Mouse (Mus musculus) brown adipose tissue, adult 24 weeks (tissue): Measurements from ENCODE around the gene Kdelr2. TPM values are rescaled to one million over a fixed set of nuclear protein-coding genes. Genes with fewer than 3 reads are reported as not detected.

ENCODE experiments used
- H3K27ac ChIP-seq: fragments of 200-500 bp; replicated peaks from 2 replicates; pipeline ENCODE4 v1.5.1; 2012; ENCODE audit warnings: low read depth, mild to moderate bottlenecking, low read length
- H3K4me1 ChIP-seq: fragments of 200-500 bp; 2 replicates; pipeline ENCODE4 v1.6.1; 2012; ENCODE audit warnings: low read length, mixed read lengths; ENCODE audit not compliant: control insufficient read depth, insufficient read depth, insufficient read length
- H3K4me3 ChIP-seq: fragments of 200-500 bp; 2 replicates; pipeline ENCODE4 v1.5.1; 2012; ENCODE audit warnings: low read depth, mild to moderate bottlenecking, low read length, moderate library complexity; ENCODE audit not compliant: insufficient read depth
- polyA plus RNA-seq: library from polyadenylated mRNA; stranded (reverse); fragments of >200 nt; gene quantifications from 2 replicates; pipeline ENCODE4 v1.2.4, GENCODE M21; 2012; ENCODE audit not compliant: missing spikeins, insufficient read depth, insufficient read length

Gene Kdelr2
- polyA plus RNA-seq, 1 experiment, result 28.9 TPM

- H3K4me1 ChIP-seq, result no peaks in the 10 kb centered on the region
- H3K4me3 ChIP-seq, result no peak overlapping the region
Measured at GRCm38 (mm10) chr5:143434421-143434820, 30.8 kb downstream of the Kdelr2 start.

GRCm38 (mm10) chr5:143441298-143441697 lies 37.7 kb downstream of the Kdelr2 start:
- no peak overlapping the region for H3K27ac ChIP-seq
- no peaks in the 10 kb centered on the region for H3K4me1 ChIP-seq
- H3K4me3 ChIP-seq, result no peak overlapping the region

More at GRCm38 (mm10) chr5:143434421-143434820, 30.8 kb downstream of the Kdelr2 start:
- H3K27ac ChIP-seq, result no peak overlapping the region

- H3K4me1 ChIP-seq, result no peaks in the 10 kb centered on the region
Measured at GRCm38 (mm10) chr5:143441753-143442152, 38.1 kb downstream of the Kdelr2 start.

GRCm38 (mm10) chr5:143463671-143464070 lies 60.0 kb downstream of the Kdelr2 start:
- Histone ChIP-seq H3K27ac (no peak overlapping the region), H3K4me3 (peak overlapping the region; percentile 65), H3K4me1 (peaks cover 3% of the 10 kb centered on the region; the same call in 1 of the 2 replicates)

More at GRCm38 (mm10) chr5:143441753-143442152, 38.1 kb downstream of the Kdelr2 start:
- Histone ChIP-seq H3K4me3 (no peak overlapping the region), H3K27ac (no peak overlapping the region)

GRCm38 (mm10) chr5:143464100-143464756 lies 60.6 kb downstream of the Kdelr2 start, which contains the start of gene Daglb:
Gene Daglb (plus strand): TSS chr5:143464584.
- Histone ChIP-seq H3K4me3 (peak within 1 kb of the TSS; percentile 65), H3K27ac (peak within 1 kb of the TSS; percentile 19; the same call in 1 of the 2 replicates), H3K4me1 (peaks cover 3% of the 10 kb centered on the region; the same call in 1 of the 2 replicates)

- Histone ChIP-seq H3K4me3 (peak overlapping the region; percentile 65), H3K27ac (no peak overlapping the region), H3K4me1 (peaks cover 3% of the 10 kb centered on the region; the same call in 1 of the 2 replicates)
Measured at GRCm38 (mm10) chr5:143464757-143465118, 61.1 kb downstream of the Kdelr2 start.

GRCm38 (mm10) chr5:143465156-143466085 lies 61.8 kb downstream of the Kdelr2 start:
- H3K4me3 ChIP-seq, result peak overlapping the region; percentile 65

GRCm38 (mm10) chr5:143466891-143467669 lies 63.4 kb downstream of the Kdelr2 start:
- Histone ChIP-seq H3K4me1 (peaks cover 6% of the 10 kb centered on the region; the same call in 1 of the 2 replicates), H3K27ac (no peak overlapping the region)

More at GRCm38 (mm10) chr5:143465156-143466085, 61.8 kb downstream of the Kdelr2 start:
- H3K4me1 ChIP-seq, result peaks cover 6% of the 10 kb centered on the region; the same call in 1 of the 2 replicates
- no peak overlapping the region for H3K27ac ChIP-seq

GRCm38 (mm10) chr5:143467931-143468330 lies 64.3 kb downstream of the Kdelr2 start:
- Histone ChIP-seq H3K27ac (no peak overlapping the region), H3K4me3 (no peak overlapping the region), H3K4me1 (peaks cover 6% of the 10 kb centered on the region; the same call in 1 of the 2 replicates)

More at GRCm38 (mm10) chr5:143466891-143467669, 63.4 kb downstream of the Kdelr2 start:
- H3K4me3 ChIP-seq, result no peak overlapping the region

GRCm38 (mm10) chr5:143469628-143470027 lies 66.0 kb downstream of the Kdelr2 start:
- H3K4me1 ChIP-seq, result peaks cover 3% of the 10 kb centered on the region; the same call in 1 of the 2 replicates
- H3K4me3 ChIP-seq, result no peak overlapping the region
- H3K27ac ChIP-seq, result 0 out of 2 replicates have a peak overlapping the region, but pooled peaks have one; percentile 14

GRCm38 (mm10) chr5:143470421-143471164 lies 67.0 kb downstream of the Kdelr2 start:
- Histone ChIP-seq H3K4me3 (no peak overlapping the region), H3K4me1 (peaks cover 3% of the 10 kb centered on the region; the same call in 1 of the 2 replicates), H3K27ac (peak overlapping the region; percentile 68)

GRCm38 (mm10) chr5:143471165-143471546 lies 67.5 kb downstream of the Kdelr2 start:
- H3K4me1 ChIP-seq, result peaks cover 3% of the 10 kb centered on the region; the same call in 1 of the 2 replicates
- no peak overlapping the region for H3K4me3 ChIP-seq
- peak overlapping the region; percentile 33 for H3K27ac ChIP-seq
